Mouse (Mus musculus): ENCODE measurements at regions not wholly inside any gene's neighbourhood (a gene's known extent, or its start where the extent isn't known, plus 50 kb on each side); places are given as distances from the start of the nearest gene placed in this dataset.

GRCm38 (mm10) chr3:21888710-21889109, 187.7 kb upstream of the Tbl1xr1 start:
- in situ Hi-C loops (cut with MboI; ENCODE audit: low pct_ligation_motif_present, low pct_unique_long_range_greater_than_20kb, low sequenced_read_pairs) = no loop called here
- no peaks in the 10 kb centered on the region for H3K79me2 ChIP-seq (replicated peaks; ENCODE audit: control insufficient read depth, extremely low read depth, insufficient read depth, poor library complexity, severe bottlenecking)
- dilution Hi-C loops (cut with MboI; ENCODE audit: extremely low pct_ligation_motif_present, extremely low pct_unique_long_range_greater_than_20kb, low sequenced_read_pairs) = no loop called here
- no peaks in the 10 kb centered on the region for H3K9me3 ChIP-seq (replicated peaks; ENCODE audit: low read length)
- no peak overlapping the region for H3K9ac ChIP-seq (ENCODE audit: insufficient read depth, low read depth)
- DNase-seq (ENCODE audit: extremely low read depth) = no peak
- 0 out of 2 replicates have a peak, but pooled peaks have one; percentile 0 for TF ChIP-seq EP300 (IDR thresholded peaks at IDR 0.05; ENCODE audit: low read length)
- no peak for TF ChIP-seq CHD2 (IDR thresholded peaks at IDR 0.05; ENCODE audit: low read length)
- no peak overlapping the region for H3K4me3 ChIP-seq (replicated peaks in 1 of 3; ENCODE audit: low read depth in 2 of 3, low read length in 2 of 3, poor library complexity in 1 of 3)
- no peak overlapping the region for H3K4me2 ChIP-seq (ENCODE audit: insufficient read depth, low read depth, poor library complexity, severe bottlenecking)
- H3K4me1 ChIP-seq (ENCODE audit: control insufficient read depth in 1 of 2, insufficient read depth in 2 of 2) = no peaks in the 10 kb centered on the region
- no peak overlapping the region for H3K27ac ChIP-seq (ENCODE audit: insufficient read depth, low read depth)
- H3K36me3 ChIP-seq (replicated peaks in 1 of 2; ENCODE audit: control insufficient read depth in 1 of 2, insufficient read depth in 1 of 2, low read length in 1 of 2) = no peaks in the 10 kb centered on the region
- H3K27me3 ChIP-seq (replicated peaks) = no peaks in the 10 kb centered on the region

DNA sequence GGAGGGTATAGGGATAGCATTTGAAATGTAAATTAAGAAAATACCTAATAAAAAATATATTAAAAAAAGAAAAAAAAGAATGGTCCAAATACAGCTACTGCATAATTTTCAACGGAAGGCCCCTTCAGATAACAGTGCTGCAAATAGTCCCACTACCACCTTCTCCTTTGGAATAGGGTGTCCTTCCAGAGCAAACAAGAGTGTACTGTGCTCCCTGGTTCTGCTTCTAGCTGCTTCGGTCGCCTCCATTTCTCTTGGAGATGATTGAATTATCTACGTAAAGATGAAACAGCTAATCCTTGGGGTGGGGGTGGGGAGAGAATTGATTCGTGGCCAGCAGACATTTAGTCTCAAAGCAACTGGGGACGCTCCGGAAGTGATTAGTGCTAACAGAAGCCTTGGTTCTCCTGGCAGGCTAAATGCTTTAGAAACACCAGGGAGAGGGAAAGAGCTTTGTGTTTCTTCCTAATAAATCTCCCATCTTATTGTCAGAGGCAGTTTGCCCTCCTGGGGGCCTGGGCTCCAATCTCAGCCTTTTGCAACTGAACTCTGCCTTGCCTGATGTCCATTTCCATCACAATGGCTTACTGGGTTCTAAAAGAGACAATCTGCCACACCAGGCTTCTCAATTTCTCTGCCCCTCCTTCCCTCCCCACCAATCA, 184.5 kb upstream of the Tbl1xr1 start:
- H3K36me3 ChIP-seq (replicated peaks in 1 of 2; ENCODE audit: control insufficient read depth in 1 of 2, insufficient read depth in 1 of 2, low read length in 1 of 2) = no peaks in the 10 kb centered on the region
- in situ Hi-C loops (cut with MboI; ENCODE audit: low pct_ligation_motif_present, low pct_unique_long_range_greater_than_20kb, low sequenced_read_pairs) = no loop called here
- dilution Hi-C loops (cut with MboI; ENCODE audit: extremely low pct_ligation_motif_present, extremely low pct_unique_long_range_greater_than_20kb, low sequenced_read_pairs) = no loop called here
- H3K9ac ChIP-seq (ENCODE audit: insufficient read depth, low read depth) = no peak overlapping the region
- H3K4me2 ChIP-seq (ENCODE audit: insufficient read depth, low read depth, poor library complexity, severe bottlenecking) = no peak overlapping the region
- H3K4me3 ChIP-seq (replicated peaks in 1 of 3; ENCODE audit: low read depth in 2 of 3, low read length in 2 of 3, poor library complexity in 1 of 3) = no peak overlapping the region
- no peak for TF ChIP-seq TCF12 (IDR thresholded peaks at IDR 0.05; ENCODE audit: low read depth, low read length)
- TF ChIP-seq ZC3H11A (IDR thresholded peaks at IDR 0.05; ENCODE audit: low read depth, low read length) = no peak
- no peak for TF ChIP-seq HCFC1 (IDR thresholded peaks at IDR 0.05; ENCODE audit: low read depth, low read length)
- TF ChIP-seq PAX5 (IDR thresholded peaks at IDR 0.05; ENCODE audit: low read length) = no peak
- TF ChIP-seq ELF1 (IDR thresholded peaks at IDR 0.05; ENCODE audit: low read depth, low read length) = no peak
- no peak for TF ChIP-seq GABPA (IDR thresholded peaks at IDR 0.05; ENCODE audit: insufficient replicate concordance, low read depth, low read length)
- no peak for TF ChIP-seq TBP (conservative IDR thresholded peaks at IDR 0.05; ENCODE audit: low read depth, low read length)
- no peak for TF ChIP-seq ETS1 (conservative IDR thresholded peaks at IDR 0.05; ENCODE audit: low read depth, low read length)
- no peak for TF ChIP-seq NELFE (IDR thresholded peaks at IDR 0.05; ENCODE audit: low read depth, low read length)
- TF ChIP-seq E2F4 (IDR thresholded peaks at IDR 0.05; ENCODE audit: insufficient replicate concordance, low read depth, low read length) = no peak
- no peak for TF ChIP-seq JUN (IDR thresholded peaks at IDR 0.05; ENCODE audit: insufficient read depth, low read depth, low read length)
- TF ChIP-seq MEF2A (IDR thresholded peaks at IDR 0.05; ENCODE audit: borderline replicate concordance, low read depth, low read length) = no peak
- TF ChIP-seq MYC (IDR thresholded peaks at IDR 0.05; ENCODE audit: low read depth, low read length) = no peak
- TF ChIP-seq USF2 (conservative IDR thresholded peaks at IDR 0.05; ENCODE audit: low read depth, low read length) = no peak
- no peak for TF ChIP-seq CHD1 (IDR thresholded peaks at IDR 0.05; ENCODE audit: low read depth, low read length)
- no peak for TF ChIP-seq EP300 (IDR thresholded peaks at IDR 0.05; ENCODE audit: low read length)
- no peak for TF ChIP-seq ZMIZ1 (IDR thresholded peaks at IDR 0.05; ENCODE audit: low read depth, low read length)
- TF ChIP-seq SIN3A (IDR thresholded peaks at IDR 0.05; ENCODE audit: low read length) = no peak
- no peak for TF ChIP-seq MAFK (IDR thresholded peaks at IDR 0.05; ENCODE audit: insufficient replicate concordance, low read length)
- no peak for TF ChIP-seq USF1 (IDR thresholded peaks at IDR 0.05; ENCODE audit: low read depth, low read length)
- no peaks in the 10 kb centered on the region for H3K9me3 ChIP-seq (replicated peaks; ENCODE audit: low read length)
- no peaks in the 10 kb centered on the region for H3K27me3 ChIP-seq (replicated peaks)
- DNase-seq (ENCODE audit: extremely low read depth) = no peak
- no peak overlapping the region for H3K27ac ChIP-seq (ENCODE audit: insufficient read depth, low read depth)
- H3K79me2 ChIP-seq (replicated peaks; ENCODE audit: control insufficient read depth, extremely low read depth, insufficient read depth, poor library complexity, severe bottlenecking) = no peaks in the 10 kb centered on the region
- H3K4me1 ChIP-seq (ENCODE audit: control insufficient read depth in 1 of 2, insufficient read depth in 2 of 2) = no peaks in the 10 kb centered on the region

All from CH12.LX (cell line).